17 mouse cellular contexts compared by ENCODE assay signal in genomic region chr14:58168920-58169319, GRCm38 (mm10).
"Had no signal": no experiment of that assay in that cellular context is flagged by ENCODE, and none has a peak within 500 bp of the region (broad histone marks: within the 10 kb centered on the region; RNA-seq: fewer than 3 reads in every experiment).

No protein-coding gene starts in this region.

- ATAC-seq: midbrain, embryonic 16.5 days had no signal

- H3K27ac ChIP-seq: midbrain, embryonic 10.5 days; midbrain, embryonic 12.5 days; neural tube, embryonic 13.5 days; neural tube, embryonic 15.5 days had no signal

- H3K9me3 ChIP-seq: midbrain, embryonic 10.5 days; midbrain, embryonic 12.5 days; neural tube, embryonic 13.5 days; neural tube, embryonic 15.5 days had no signal

- DNase-seq: lung, adult 18-20 months; lung, embryonic 14.5 days; lung, postnatal 10 days; lung, postnatal 4 days; midbrain, embryonic 14.5 days; right cerebral cortex, postnatal 25 days; right cerebral cortex, postnatal 4 days; spleen, adult 18-20 months; thymus, adult 18-20 months; thymus, postnatal 14 days; thymus, postnatal 36 days had no signal

- H3K27me3 ChIP-seq: midbrain, embryonic 12.5 days; neural tube, embryonic 13.5 days; neural tube, embryonic 15.5 days had no signal

- H3K9ac ChIP-seq: lung, embryonic 14.5 days; midbrain, embryonic 12.5 days; neural tube, embryonic 13.5 days; neural tube, embryonic 15.5 days had no signal

- H3K4me3 ChIP-seq: midbrain, embryonic 10.5 days; midbrain, embryonic 12.5 days; myocyte; neural tube, embryonic 13.5 days; neural tube, embryonic 15.5 days had no signal

- H3K36me3 ChIP-seq: midbrain, embryonic 10.5 days; midbrain, embryonic 12.5 days; neural tube, embryonic 13.5 days; neural tube, embryonic 15.5 days had no signal

- H3K4me2 ChIP-seq: lung, embryonic 14.5 days; midbrain, embryonic 12.5 days; neural tube, embryonic 13.5 days; neural tube, embryonic 15.5 days had no signal

- H3K4me1 ChIP-seq: midbrain, embryonic 10.5 days; midbrain, embryonic 12.5 days; neural tube, embryonic 13.5 days; neural tube, embryonic 15.5 days had no signal
